Mouse (Mus musculus) testis, postnatal 10 days (tissue): ENCODE data around the gene Xpo1.
"Not testable (repeated sequence)": the region's sequence is repeated elsewhere in the genome, so short reads cannot be mapped to it uniquely, and the experiment has no call there.

Experiments used
- DNase-seq: peaks from one replicate; pipeline ENCODE4 v3.0.0; 2021; ENCODE audit warnings: low spot score

The Xpo1 gene

GRCm38 (mm10) chr11:23255427-23256193 lies at the start of gene Xpo1:
Xpo1 (plus strand) TSS chr11:23256041.
- peak; percentile 100 for DNase-seq

GRCm38 (mm10) chr11:23209717-23210116 lies 46.1 kb upstream of the Xpo1 start:
- no peak for DNase-seq

- peak; percentile 65 for DNase-seq
These were observed 45.0 kb upstream of the Xpo1 start for GRCm38 (mm10) chr11:23210590-23211510.

GRCm38 (mm10) chr11:23217430-23217829 lies 38.4 kb upstream of the Xpo1 start:
- DNase-seq: no peak

DNA sequence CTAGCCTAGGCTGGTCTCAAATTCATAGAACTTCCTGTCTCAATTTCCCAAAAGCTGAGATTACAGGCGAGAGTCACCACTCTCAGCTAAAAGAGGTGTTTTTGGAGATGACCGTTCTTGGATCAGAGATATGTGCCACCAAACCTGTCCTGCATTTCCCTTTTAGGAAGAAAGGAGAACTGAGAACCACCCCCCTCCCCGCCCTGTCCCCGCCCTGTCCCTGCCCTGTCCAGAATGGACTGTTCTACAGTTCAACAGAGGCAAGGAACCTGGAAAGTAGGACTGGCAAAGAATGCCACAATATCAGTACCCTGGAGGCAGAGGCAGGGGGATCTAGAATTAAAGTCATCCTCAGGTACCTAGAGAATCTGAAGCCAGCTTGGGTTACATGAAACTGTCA lies 19.8 kb upstream of the Xpo1 start:
- no peak for DNase-seq

GRCm38 (mm10) chr11:23253931-23254330 lies 1.9 kb upstream of the Xpo1 start:
- DNase-seq: no peak

DNA sequence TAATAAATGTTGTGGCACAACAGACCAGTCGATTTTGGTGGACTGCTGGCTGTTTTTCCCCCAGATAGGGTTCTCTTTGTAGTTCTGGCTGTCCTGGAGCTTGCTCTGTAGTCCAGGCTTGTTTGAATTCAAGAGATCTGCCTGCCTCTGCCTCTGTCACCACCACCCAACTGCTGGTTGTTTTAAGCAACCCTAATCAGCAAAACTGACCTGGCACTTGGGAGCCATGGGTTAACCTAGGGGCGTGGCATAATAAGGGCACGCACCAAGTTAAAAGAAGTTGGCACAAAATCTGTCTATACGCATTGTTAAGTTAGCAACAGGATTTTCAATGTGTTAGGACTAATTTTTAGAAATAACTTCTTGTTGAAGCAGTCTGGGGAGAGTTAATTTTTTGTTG lies 1.3 kb upstream of the Xpo1 start:
- DNase-seq: no peak

DNA sequence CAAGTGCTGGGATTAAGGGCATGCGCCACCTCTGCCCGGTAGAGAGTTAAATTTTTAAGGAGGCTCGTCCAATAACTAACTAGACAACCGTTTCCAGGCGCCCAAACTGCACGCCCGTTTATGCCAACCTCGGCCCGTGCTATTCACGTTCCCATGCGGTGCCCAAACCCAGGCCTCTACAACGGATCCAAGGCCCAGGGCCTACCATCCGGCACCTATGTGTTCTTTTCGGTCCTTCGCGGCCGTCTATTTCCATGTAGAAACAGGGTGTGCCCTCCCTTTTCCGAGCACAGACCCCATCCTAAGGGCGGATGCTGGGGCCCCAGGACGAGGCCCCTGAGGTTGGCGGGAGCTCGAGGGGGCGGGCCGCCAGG lies 801 bp upstream of the Xpo1 start:
- no peak for DNase-seq

DNA sequence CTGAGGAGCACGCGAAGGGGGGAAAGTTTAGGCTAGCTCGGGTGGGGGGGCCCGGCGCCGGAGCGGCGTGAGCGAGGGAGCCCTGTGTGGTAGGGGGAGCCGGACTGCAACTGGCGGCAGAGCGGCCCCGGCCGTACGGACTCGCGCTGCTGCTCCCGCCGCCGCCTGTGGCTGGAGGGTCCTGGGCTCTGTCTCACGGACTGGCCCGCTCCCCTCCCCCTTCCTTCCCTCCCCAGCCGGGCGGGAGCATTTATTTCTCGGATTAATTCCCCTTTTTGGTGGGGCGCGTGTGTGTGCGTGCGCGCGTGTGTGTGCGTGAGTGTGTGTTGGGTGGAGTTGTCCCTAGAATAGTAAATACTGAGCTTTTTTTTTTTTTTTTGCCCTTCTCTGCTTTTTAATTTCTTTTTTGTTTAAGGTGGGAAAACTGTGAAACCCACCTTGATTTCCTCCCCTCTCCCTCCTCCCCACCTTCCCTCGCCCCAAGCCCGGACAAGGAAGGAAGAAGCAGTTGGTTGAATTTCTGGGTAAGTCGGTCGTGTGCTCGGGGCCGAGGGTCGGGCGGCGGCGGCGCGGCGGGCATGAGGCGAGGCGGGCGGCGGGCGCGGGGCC lies 457 bp downstream of the Xpo1 start:
- no peak for DNase-seq

DNA sequence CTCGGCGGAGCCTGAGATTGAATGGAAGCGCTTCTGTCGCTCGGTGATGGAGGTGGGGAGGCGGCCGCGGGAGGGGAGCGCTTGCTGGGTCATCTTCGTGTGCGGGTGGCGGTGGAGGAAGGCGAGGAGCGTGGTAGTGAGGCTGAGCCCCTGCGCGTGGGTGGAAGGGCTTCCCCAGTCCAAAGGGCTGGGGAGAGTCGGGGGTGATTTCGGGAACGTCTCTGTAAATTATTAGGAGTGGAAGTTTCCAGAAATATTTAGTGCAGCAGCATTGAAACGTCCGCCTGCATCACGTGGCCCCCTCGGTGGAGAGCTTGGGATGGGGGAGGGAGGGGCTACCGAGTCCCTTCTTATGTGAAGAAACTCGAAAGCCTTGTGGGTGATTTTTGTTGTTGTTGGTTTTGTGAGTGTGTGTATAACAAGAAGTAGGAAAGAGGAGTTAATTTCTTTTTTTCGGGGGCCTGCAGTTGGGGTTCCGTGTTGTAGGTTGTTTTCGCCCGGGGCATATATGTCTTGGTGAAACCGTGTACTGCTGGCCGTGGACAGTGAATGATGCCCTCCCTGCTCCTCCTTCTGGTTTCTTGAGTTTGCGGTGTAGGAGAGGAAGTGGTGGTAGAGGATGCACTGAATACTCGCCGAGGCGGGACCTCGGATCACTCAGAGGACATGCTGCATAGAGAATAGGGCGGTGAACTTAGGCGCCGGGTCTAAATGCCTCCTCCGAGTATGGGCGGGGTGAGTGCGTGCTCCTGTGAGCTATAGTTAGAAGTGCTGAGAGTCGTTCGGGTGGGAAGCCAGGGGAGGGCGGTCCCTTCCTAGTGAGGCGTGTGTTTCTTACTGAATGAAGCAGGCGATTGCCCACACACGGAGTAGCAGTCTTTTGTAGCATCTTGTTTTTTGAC lies 1.2 kb downstream of the Xpo1 start:
- DNase-seq: peak; percentile 78

GRCm38 (mm10) chr11:23259073-23259472 lies 3.2 kb downstream of the Xpo1 start:
- DNase-seq: no peak

GRCm38 (mm10) chr11:23259481-23259880 lies 3.6 kb downstream of the Xpo1 start:
- DNase-seq: no peak

DNA sequence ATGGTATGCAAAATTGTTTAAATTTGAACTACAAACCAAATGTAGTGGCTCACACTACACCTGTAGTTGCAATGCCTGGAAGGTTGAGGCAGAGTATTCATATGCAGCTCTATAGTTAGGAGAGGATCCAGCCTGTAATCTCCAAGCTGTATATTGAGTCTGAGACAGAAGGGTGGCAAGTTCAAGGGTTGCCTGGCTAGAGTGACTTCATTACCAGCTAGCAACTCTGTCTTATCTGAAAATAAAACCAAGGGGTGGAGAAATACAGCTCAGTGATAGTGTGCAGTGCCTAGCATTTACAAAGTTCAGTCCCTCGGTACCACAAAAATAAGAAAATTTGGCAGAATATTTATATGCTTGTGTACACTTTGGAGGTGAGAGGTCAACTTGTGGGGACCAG lies 4.3 kb downstream of the Xpo1 start:
- no peak for DNase-seq

GRCm38 (mm10) chr11:23261490-23261889 lies 5.6 kb downstream of the Xpo1 start:
- DNase-seq: no peak

- DNase-seq: no peak
These were observed 9.1 kb downstream of the Xpo1 start for GRCm38 (mm10) chr11:23264949-23265348.

GRCm38 (mm10) chr11:23271770-23272724 lies 16.2 kb downstream of the Xpo1 start:
- DNase-seq: no peak

DNA sequence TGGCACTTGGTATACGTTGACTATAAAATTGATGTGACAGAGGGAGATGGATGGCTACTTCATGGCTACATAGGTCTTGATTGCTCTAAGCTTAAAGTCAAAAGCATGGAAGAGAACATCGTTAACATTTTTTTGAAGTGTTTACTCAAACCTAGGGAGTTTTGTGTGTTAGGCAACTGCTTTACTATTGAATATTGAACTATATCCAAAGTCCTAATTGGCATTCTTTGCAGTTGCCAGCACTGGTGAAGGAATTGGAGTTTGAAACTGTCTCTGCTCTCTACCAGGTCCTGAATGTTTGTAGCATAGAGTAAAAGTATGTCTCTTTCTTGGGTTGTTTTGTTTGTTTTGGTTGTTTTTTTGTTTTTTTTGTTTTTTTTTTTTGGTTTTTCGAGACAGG lies 19.9 kb downstream of the Xpo1 start:
- no peak for DNase-seq

DNA sequence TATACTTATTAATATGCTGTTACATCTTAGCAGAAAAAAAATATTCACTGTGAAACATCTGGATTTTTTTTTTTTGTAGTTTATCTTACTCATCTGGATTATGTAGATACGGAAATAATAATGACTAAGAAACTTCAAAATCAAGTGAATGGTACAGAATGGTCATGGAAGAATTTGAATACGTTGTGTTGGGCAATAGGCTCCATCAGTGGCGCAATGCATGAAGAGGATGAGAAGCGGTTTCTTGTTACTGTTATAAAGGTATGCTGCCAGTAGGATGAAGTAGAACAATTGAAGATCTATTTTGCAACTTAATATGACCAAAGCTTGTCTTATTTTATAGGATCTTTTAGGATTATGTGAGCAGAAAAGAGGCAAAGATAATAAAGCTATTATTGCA lies 28.6 kb downstream of the Xpo1 start:
- DNase-seq: no peak

DNA sequence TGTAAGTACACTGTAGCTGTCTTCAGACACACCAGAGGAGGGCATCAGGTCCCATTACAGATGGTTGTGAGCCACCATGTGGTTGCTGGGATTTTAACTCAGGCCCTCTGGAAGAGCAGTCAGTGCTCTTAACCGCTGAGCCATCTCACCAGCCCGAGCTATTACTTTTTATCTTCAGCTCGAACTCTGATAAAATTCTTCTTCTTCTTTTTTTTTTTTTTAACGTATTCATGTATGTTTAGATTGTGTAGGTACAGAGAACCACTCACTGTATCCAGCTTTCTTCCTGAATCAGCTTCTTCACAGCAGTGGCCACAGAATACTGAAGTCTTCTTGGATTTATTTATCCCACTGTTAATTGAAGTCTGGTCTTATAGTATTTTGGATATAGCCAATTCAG lies 33.0 kb downstream of the Xpo1 start:
- not testable (repeated sequence) for DNase-seq

DNA sequence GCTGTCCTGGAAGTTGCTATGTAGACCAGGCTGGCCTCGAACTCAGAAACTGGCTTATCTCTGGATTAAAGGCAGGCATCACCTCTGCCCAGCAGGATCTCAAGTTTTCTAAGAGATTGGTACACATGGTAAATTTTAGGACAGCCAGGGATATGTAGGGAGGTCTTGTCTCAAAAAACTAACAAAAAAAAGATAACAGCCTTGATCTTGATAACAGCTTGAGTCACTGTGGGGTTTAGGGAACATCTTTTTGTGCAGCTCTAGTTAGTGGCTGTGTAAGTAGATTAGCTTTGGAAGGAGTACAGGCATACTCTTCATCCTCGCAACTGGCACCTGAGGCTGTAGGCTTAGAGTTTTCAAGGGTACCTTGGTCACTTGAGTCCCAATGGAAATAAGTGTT lies 41.5 kb downstream of the Xpo1 start:
- no peak for DNase-seq

GRCm38 (mm10) chr11:23298301-23298700 lies 42.5 kb downstream of the Xpo1 start:
- DNase-seq: no peak
